Mouse (Mus musculus): Measurements from ENCODE around the gene Rras. TPM values are rescaled to one million over a fixed set of nuclear protein-coding genes. Genes with fewer than 3 reads are reported as not detected.

Rras gene
- polyA plus RNA-seq, 1 experiment, result 43.4 TPM

GRCm38 (mm10) chr7:45053117-45053930, 35.6 kb downstream of the Rras start:
- peaks cover 25% of the 10 kb centered on the region for H3K4me1 ChIP-seq (ENCODE audit: control insufficient read depth, insufficient read depth, low read length)
- peak overlapping the region; percentile 72 for H3K27ac ChIP-seq (ENCODE audit: control insufficient read depth, insufficient read depth, low read depth, low read length)
- H3K27me3 ChIP-seq (ENCODE audit: control insufficient read depth, insufficient read depth, low read length), result no peaks in the 10 kb centered on the region
- H3K4me3 ChIP-seq (ENCODE audit: control insufficient read depth, low read depth, low read length), result peak overlapping the region; percentile 80
- TF ChIP-seq CTCF (IDR thresholded peaks at IDR 0.05; ENCODE audit: control insufficient read depth, insufficient read depth, insufficient replicate concordance, low read depth, low read length) (no peak), POLR2A (IDR thresholded peaks at IDR 0.05; ENCODE audit: control insufficient read depth, low read depth, low read length) (no peak)
- no peaks in the 10 kb centered on the region for H3K36me3 ChIP-seq (ENCODE audit: control insufficient read depth, insufficient read depth, low read length)

- H3K27me3 ChIP-seq (ENCODE audit: control insufficient read depth, insufficient read depth, low read length), result no peaks in the 10 kb centered on the region
- H3K4me3 ChIP-seq (ENCODE audit: control insufficient read depth, low read depth, low read length), result peak overlapping the region; percentile 80
- peaks cover 30% of the 10 kb centered on the region for H3K4me1 ChIP-seq (ENCODE audit: control insufficient read depth, insufficient read depth, low read length)
- peak; percentile 91 for TF ChIP-seq POLR2A (IDR thresholded peaks at IDR 0.05; ENCODE audit: control insufficient read depth, low read depth, low read length)
- 0 out of 2 replicates have a peak, but pooled peaks have one; percentile 2 for TF ChIP-seq CTCF (IDR thresholded peaks at IDR 0.05; ENCODE audit: control insufficient read depth, insufficient read depth, insufficient replicate concordance, low read depth, low read length)
- no peaks in the 10 kb centered on the region for H3K36me3 ChIP-seq (ENCODE audit: control insufficient read depth, insufficient read depth, low read length)
- peak overlapping the region; percentile 70 for H3K27ac ChIP-seq (ENCODE audit: control insufficient read depth, insufficient read depth, low read depth, low read length)
Observed at GRCm38 (mm10) chr7:45053931-45054510, 36.3 kb downstream of the Rras start.

- Histone ChIP-seq H3K27me3 (ENCODE audit: control insufficient read depth, insufficient read depth, low read length) (no peaks in the 10 kb centered on the region), H3K36me3 (ENCODE audit: control insufficient read depth, insufficient read depth, low read length) (no peaks in the 10 kb centered on the region), H3K4me3 (ENCODE audit: control insufficient read depth, low read depth, low read length) (no peak overlapping the region), H3K4me1 (ENCODE audit: control insufficient read depth, insufficient read depth, low read length) (peaks cover 32% of the 10 kb centered on the region), H3K27ac (ENCODE audit: control insufficient read depth, insufficient read depth, low read depth, low read length) (peak overlapping the region; percentile 59; the same call in 1 of the 2 replicates)
- TF ChIP-seq CTCF (IDR thresholded peaks at IDR 0.05; ENCODE audit: control insufficient read depth, insufficient read depth, insufficient replicate concordance, low read depth, low read length) (no peak), POLR2A (IDR thresholded peaks at IDR 0.05; ENCODE audit: control insufficient read depth, low read depth, low read length) (no peak)
Observed at GRCm38 (mm10) chr7:45056329-45056971, 38.7 kb downstream of the Rras start.

GRCm38 (mm10) chr7:45056972-45057348, 39.2 kb downstream of the Rras start:
- Histone ChIP-seq H3K27me3 (ENCODE audit: control insufficient read depth, insufficient read depth, low read length) (no peaks in the 10 kb centered on the region), H3K4me1 (ENCODE audit: control insufficient read depth, insufficient read depth, low read length) (peaks cover 30% of the 10 kb centered on the region), H3K27ac (ENCODE audit: control insufficient read depth, insufficient read depth, low read depth, low read length) (peak overlapping the region; percentile 59; the same call in 1 of the 2 replicates), H3K4me3 (ENCODE audit: control insufficient read depth, low read depth, low read length) (no peak overlapping the region), H3K36me3 (ENCODE audit: control insufficient read depth, insufficient read depth, low read length) (no peaks in the 10 kb centered on the region)
- no peak for TF ChIP-seq POLR2A (IDR thresholded peaks at IDR 0.05; ENCODE audit: control insufficient read depth, low read depth, low read length)
- TF ChIP-seq CTCF (IDR thresholded peaks at IDR 0.05; ENCODE audit: control insufficient read depth, insufficient read depth, insufficient replicate concordance, low read depth, low read length), result no peak

GRCm38 (mm10) chr7:45058607-45059571, 41.1 kb downstream of the Rras start:
- H3K36me3 ChIP-seq (ENCODE audit: control insufficient read depth, insufficient read depth, low read length), result no peaks in the 10 kb centered on the region
- no peaks in the 10 kb centered on the region for H3K27me3 ChIP-seq (ENCODE audit: control insufficient read depth, insufficient read depth, low read length)
- H3K4me3 ChIP-seq (ENCODE audit: control insufficient read depth, low read depth, low read length), result peak overlapping the region; percentile 2
- H3K4me1 ChIP-seq (ENCODE audit: control insufficient read depth, insufficient read depth, low read length), result peaks cover 20% of the 10 kb centered on the region
- H3K27ac ChIP-seq (ENCODE audit: control insufficient read depth, insufficient read depth, low read depth, low read length), result no peak overlapping the region
- TF ChIP-seq CTCF (IDR thresholded peaks at IDR 0.05; ENCODE audit: control insufficient read depth, insufficient read depth, insufficient replicate concordance, low read depth, low read length) (no peak), POLR2A (IDR thresholded peaks at IDR 0.05; ENCODE audit: control insufficient read depth, low read depth, low read length) (no peak)

GRCm38 (mm10) chr7:45060632-45061122, 42.9 kb downstream of the Rras start:
- H3K4me3 ChIP-seq (ENCODE audit: control insufficient read depth, low read depth, low read length), result peak overlapping the region; percentile 72
- H3K4me1 ChIP-seq (ENCODE audit: control insufficient read depth, insufficient read depth, low read length), result peaks cover 19% of the 10 kb centered on the region
- H3K27ac ChIP-seq (ENCODE audit: control insufficient read depth, insufficient read depth, low read depth, low read length), result no peak overlapping the region
- no peak for TF ChIP-seq POLR2A (IDR thresholded peaks at IDR 0.05; ENCODE audit: control insufficient read depth, low read depth, low read length)
- no peak for TF ChIP-seq CTCF (IDR thresholded peaks at IDR 0.05; ENCODE audit: control insufficient read depth, insufficient read depth, insufficient replicate concordance, low read depth, low read length)
- no peaks in the 10 kb centered on the region for H3K27me3 ChIP-seq (ENCODE audit: control insufficient read depth, insufficient read depth, low read length)
- H3K36me3 ChIP-seq (ENCODE audit: control insufficient read depth, insufficient read depth, low read length), result no peaks in the 10 kb centered on the region
